Mouse (Mus musculus) liver, adult 2 months (tissue): ENCODE results near the gene Ccdc194.

ENCODE experiments used
- CTCF ChIP-seq: fragments of 200-500 bp; IDR thresholded peaks from 2 replicates; pipeline ENCODE4 v1.5.1; 2011; ENCODE audit warnings: low read depth, low read length, control low read depth
- POLR2A ChIP-seq: fragments of 200-500 bp; IDR thresholded peaks from 2 replicates; pipeline ENCODE4 v1.6.1; 2011; ENCODE audit warnings: low read length, control low read depth; ENCODE audit not compliant: insufficient read depth; ENCODE audit errors: extremely low read depth

DNA sequence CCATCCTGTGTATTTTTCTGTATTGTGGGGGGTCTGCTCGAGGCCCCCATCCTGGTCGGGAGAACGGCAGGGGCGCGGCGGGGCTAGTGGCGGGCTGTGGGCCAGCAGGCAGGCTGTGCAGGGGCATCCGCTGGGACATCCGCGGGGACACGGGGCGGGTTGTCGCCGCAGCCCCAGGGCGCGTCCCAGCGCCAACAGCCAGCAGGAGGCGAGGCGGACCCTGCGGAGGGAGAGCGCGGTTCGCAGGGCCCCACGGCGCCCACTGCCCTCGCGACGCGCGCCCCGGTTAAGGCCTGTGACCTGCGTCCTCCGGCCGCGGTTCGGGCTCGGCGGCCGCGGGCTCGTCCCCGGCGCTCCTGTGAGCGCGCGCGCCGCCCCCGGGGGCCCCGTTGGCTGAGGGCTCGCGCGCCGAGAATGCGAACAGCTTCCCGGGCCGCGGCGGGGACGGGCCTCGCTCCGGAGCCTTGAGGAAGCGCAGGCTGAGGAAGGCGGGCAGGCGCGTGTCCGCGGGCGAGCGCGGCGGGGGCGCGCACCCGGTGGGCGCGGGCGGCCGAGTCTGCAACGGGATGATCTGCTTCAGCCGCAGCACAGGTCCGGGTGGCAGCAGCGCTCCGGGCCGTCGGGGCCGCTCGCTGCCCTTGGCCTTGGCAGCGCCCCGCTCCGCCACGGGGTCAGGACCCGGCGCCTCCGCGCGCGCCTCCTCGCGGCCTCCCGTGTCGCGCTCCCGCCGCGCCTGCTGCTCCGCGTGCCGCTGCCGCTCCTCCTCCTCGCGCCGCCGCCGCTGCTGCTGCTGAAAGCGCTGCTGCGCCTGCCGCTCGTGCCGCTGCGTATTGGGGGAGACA is 49.2 kb downstream of the Ccdc194 start:
- TF ChIP-seq POLR2A (no peak), CTCF (peak; percentile 29; the same call in 1 of the 2 replicates)
